Mouse (Mus musculus) liver, adult 2 months (tissue): ENCODE results near the gene Ppfia3.

Experiments used
- CTCF ChIP-seq: fragments of 200-500 bp; IDR thresholded peaks from 2 replicates; pipeline ENCODE4 v1.5.1; 2011; ENCODE audit warnings: low read depth, low read length, control low read depth
- POLR2A ChIP-seq: fragments of 200-500 bp; IDR thresholded peaks from 2 replicates; pipeline ENCODE4 v1.6.1; 2011; ENCODE audit warnings: low read length, control low read depth; ENCODE audit not compliant: insufficient read depth; ENCODE audit errors: extremely low read depth

DNA sequence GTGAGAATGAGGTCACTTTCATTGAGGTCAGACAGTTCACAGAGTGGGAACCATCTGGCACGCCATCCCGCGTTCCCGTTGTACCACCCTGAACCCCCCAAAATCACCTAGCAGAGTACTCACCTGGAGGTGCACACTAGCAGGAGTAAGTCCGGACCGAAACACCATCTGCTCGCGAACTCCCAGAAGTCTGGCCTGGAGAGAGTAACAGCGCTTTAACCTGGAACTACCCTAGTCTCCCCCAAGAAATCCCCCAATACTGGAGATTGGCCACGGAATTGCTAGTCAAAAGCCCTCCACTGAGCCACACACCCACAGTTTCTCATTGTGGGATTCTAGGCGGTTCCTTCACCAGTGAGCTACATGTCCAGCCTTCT is 26.8 kb downstream of the Ppfia3 start:
- no peak for TF ChIP-seq CTCF
- TF ChIP-seq POLR2A, result no peak
